Mouse (Mus musculus): ENCODE measurements around the gene Rfx3.

Rfx3 gene

GRCm38 (mm10) chr19:27904655-27905054 is 106.3 kb downstream of the Rfx3 start:
- no peak for DNase-seq

GRCm38 (mm10) chr19:27904209-27904608 is 106.8 kb downstream of the Rfx3 start:
- DNase-seq = no peak

DNA sequence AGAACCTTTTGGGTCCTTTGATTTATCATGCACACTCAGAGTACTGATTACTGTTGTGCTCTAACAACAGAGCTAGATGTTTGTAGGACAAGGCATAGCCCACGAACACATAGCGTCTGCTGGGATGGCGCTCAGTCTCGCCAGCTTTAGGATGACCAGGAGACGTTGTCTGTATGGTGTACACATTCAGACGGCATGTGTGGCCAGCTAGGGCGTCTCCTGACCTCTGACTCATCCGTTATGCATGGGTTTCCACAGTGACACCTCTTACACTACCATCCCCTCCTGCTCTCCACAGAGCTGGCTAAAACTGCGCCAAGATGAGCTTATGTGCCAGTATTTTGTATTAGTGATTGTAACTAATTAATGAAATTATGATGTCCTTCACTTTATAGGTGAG is 108.4 kb downstream of the Rfx3 start:
- no peak for DNase-seq

- DNase-seq = no peak
Observed at GRCm38 (mm10) chr19:27901693-27902092, 109.3 kb downstream of the Rfx3 start.

DNA sequence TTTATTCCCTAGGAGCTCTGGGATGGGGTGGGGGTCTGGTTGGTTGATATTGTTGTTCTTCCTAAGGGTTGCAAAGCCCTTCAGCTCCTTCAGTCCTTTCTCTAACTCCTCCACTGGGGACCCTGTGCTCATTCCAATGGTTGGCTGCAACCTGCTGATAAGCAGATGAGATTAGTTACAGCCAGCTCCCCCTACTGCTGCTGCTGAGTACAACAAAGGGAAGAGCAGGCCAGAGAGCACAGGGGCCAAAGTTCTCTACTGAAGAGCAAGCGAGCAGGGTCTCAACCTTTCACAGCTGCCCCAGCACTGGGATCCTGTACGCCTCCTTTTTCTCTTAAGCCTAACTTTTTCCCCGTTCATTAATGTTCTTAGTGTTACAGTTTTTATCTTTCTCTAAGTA is 126.4 kb downstream of the Rfx3 start:
- no peak for DNase-seq

- DNase-seq = no peak
Observed at GRCm38 (mm10) chr19:27877429-27877828, 133.5 kb downstream of the Rfx3 start.

GRCm38 (mm10) chr19:27870794-27871193 is 140.2 kb downstream of the Rfx3 start:
- DNase-seq = no peak

DNA sequence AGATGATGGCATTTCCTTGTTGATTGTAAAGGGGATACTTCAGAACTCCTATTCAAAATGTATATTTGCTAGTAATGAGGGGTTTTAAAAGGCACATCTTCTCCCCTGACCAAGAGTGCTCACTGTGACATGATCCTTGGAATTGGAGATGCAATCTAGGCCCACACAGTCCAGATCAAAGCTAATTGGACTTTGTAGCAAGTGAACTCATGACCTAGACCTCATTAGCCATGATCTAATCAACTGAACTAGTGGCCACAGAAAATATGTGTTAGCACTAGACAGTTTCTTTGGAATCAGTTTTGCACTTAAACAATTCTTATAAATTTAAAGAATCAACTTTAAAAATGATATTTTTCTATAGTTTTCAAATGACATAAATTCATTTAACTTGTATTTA is 151.3 kb downstream of the Rfx3 start:
- DNase-seq = no peak

DNA sequence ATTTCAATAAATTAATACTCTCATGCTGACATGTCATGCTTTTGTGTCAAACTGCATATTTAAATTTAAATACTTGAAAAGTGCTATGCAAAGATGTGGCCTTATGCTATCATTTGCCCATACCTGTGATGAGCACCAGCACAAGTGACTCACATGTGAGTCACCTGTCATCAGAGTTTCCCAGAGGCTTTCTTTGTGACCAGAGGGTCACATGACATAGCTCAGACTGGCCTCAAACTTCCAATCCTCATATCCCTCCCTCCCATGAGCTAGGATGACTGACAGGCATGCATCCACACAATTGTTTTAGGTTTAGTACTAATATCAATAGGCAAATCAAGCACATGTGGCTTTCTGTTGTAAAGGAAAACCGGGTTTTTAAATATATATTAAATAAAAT is 162.0 kb downstream of the Rfx3 start:
- no peak for DNase-seq

GRCm38 (mm10) chr19:27847055-27847454 is 163.9 kb downstream of the Rfx3 start:
- DNase-seq = no peak

GRCm38 (mm10) chr19:27838635-27839034 is 172.3 kb downstream of the Rfx3 start:
- DNase-seq = no peak

DNA sequence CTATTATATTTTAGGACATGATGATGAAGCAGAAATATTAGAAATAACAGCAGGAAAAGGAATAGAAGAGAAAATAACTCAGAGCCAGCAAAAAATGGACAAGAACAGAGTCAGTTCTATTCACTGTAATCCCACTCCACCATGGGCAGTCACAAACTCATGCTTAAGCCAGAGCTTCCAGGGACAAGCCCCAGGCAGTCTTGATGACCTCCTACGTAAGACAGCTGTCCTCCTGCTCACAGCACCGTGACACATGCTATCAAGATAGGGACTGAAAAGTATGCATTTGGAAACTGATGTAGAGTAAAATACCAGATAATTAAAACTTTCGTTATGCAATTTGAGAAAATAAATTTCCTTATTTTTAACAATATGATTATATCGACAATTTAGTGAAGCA is 172.9 kb downstream of the Rfx3 start:
- no peak for DNase-seq

GRCm38 (mm10) chr19:27832448-27832847 is 178.5 kb downstream of the Rfx3 start:
- no peak for DNase-seq

- DNase-seq = no peak
Observed at GRCm38 (mm10) chr19:27828316-27828715, 182.7 kb downstream of the Rfx3 start.

DNA sequence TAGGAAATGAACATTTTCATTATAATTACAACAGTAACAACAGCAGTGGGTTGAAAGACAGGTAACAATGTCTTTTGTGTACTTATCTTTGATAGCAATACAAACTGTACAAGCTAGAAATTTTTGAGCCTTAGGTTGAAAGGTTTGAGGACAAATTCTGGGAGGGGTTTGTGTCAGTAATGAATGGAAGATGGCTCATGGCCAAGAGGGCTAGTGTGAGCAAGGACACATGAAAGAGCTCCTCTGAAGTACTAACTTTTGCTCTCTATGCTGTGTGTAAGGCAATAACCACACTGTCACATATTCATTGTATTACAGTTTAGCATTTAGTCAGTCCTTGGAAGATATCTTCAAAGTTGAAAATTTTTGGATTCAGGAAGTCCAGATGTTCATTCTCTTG is 193.3 kb downstream of the Rfx3 start:
- no peak for DNase-seq

DNA sequence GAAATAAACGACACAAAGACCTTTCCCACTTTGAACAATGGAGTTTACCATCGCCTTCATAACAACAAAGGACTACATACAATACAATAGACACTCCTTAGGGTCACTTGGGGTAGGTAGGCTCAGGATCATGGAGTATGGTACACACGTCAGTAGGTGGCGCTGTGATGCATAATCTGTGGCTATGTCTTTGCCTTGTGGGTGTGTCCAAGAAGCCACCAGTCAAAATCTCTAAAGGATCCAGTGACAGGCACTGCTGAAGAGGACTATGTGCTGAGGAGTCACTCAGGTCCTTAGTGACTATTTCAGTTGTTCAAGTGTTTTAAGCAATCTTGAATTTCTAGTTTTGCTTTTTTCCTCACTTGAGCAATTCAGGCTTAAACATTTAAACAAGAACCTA is 230.9 kb downstream of the Rfx3 start:
- DNase-seq = peak; percentile 24

- no peak for DNase-seq
Observed at GRCm38 (mm10) chr19:27770716-27771265, 240.2 kb downstream of the Rfx3 start.

GRCm38 (mm10) chr19:27768444-27768843 is 242.5 kb downstream of the Rfx3 start:
- DNase-seq = no peak

- DNase-seq = no peak
Observed at GRCm38 (mm10) chr19:27760309-27760708, 250.7 kb downstream of the Rfx3 start.

DNA sequence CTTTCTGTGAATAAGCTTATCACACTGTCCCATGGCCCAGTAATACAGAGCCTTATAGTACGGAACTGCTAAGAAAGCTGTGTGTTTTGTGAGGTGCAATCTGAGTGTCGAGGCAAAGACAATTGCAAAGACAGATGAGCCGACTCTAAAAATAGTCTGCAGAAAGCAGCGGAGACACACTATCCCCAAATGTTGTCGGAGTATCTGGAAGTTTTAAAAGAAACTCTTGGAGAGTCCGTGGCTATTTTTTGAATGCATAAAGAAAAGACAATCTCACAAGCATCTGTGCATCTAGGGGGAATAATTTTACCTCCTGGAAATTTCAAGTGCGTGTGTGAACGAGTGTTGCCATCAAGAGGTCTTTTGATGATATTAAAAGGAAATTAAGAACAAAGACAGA is 251.6 kb downstream of the Rfx3 start:
- DNase-seq = no peak

GRCm38 (mm10) chr19:27747301-27747700 is 263.7 kb downstream of the Rfx3 start:
- no peak for DNase-seq

DNA sequence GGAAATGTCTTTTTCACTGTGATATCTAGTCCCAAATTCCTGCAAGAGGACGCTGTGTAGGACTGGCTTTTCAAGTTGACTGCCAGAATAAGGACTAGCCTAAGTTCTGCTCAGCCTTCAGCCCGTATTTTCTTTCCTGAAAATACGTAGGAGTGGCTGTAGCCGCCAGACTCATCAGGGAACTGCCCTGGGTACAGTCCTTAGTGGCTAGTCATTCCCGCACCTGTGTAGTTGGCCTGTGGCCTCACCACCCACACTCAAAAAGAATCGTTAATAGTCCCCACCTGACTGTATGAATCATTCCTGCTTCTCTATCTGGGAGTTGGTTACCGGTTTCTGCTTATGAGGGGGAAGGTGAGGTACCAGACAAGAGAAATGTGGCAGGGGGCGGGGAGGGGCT is 272.1 kb downstream of the Rfx3 start:
- DNase-seq = no peak

- no peak for DNase-seq
Observed at GRCm38 (mm10) chr19:27736571-27736970, 274.4 kb downstream of the Rfx3 start.

GRCm38 (mm10) chr19:27718931-27719330 is 292.0 kb downstream of the Rfx3 start:
- no peak for DNase-seq

- DNase-seq = no peak
Observed at GRCm38 (mm10) chr19:27716274-27716673, 294.7 kb downstream of the Rfx3 start.
